Mouse (Mus musculus) lung, embryonic 14.5 days (tissue): ENCODE measurements around the gene 9230104L09Rik. TPM values are rescaled to one million over a fixed set of nuclear protein-coding genes. Genes with fewer than 3 reads are reported as not detected.
A peak's percentile ranks its signal among the peaks of the same experiment; 100 is the strongest.

Experiments used
- ATAC-seq: fragments of 200-750 bp; cut with Nextera tagmentation; 2 replicates; pipeline ENCODE4 v1.8.0; 2017; ENCODE audit warnings: mild to moderate bottlenecking, moderate TSS enrichment, moderate library complexity; ENCODE audit not compliant: insufficient read depth
- DNase-seq: peaks from one replicate; pipeline ENCODE4 v3.0.0-alpha.2; 2015
- H3K27ac ChIP-seq: fragments of 300-500 bp; sonication (generic); 2 replicates; pipeline ENCODE4 v1.5.1; 2014; ENCODE audit warnings: low read depth, mild to moderate bottlenecking, moderate library complexity
- H3K27me3 ChIP-seq: fragments of 300-500 bp; sonication (generic); 2 replicates; pipeline ENCODE4 v1.6.1; 2014; ENCODE audit warnings: low read length, control low read depth; ENCODE audit not compliant: insufficient read depth
- H3K36me3 ChIP-seq: fragments of 300-500 bp; sonication (generic); 2 replicates; pipeline ENCODE4 v1.6.1; 2014; ENCODE audit warnings: control low read depth; ENCODE audit not compliant: insufficient read depth
- H3K4me1 ChIP-seq: fragments of 300-500 bp; sonication (generic); 2 replicates; pipeline ENCODE4 v1.6.1; 2014; ENCODE audit warnings: antibody characterized with exemption, control low read depth; ENCODE audit not compliant: insufficient read depth
- H3K4me2 ChIP-seq: fragments of 300-500 bp; sonication (generic); 2 replicates; pipeline ENCODE4 v1.6.1; 2014; ENCODE audit warnings: mild to moderate bottlenecking
- H3K4me3 ChIP-seq: fragments of 300-500 bp; sonication (generic); 2 replicates; pipeline ENCODE4 v1.5.1; 2014; ENCODE audit warnings: low read depth, low read length
- H3K9ac ChIP-seq: fragments of 300-500 bp; sonication (generic); 2 replicates; pipeline ENCODE4 v1.6.1; 2014
- H3K9me3 ChIP-seq: fragments of 300-500 bp; sonication (generic); 2 replicates; pipeline ENCODE4 v1.6.1; 2016; ENCODE audit warnings: low read depth, low read length, control low read depth
- CTCF ChIP-seq: IDR thresholded peaks from 2 replicates; pipeline ENCODE4 v1.5.1; 2016; ENCODE audit warnings: antibody characterized with exemption, low read depth
- WGBS: fragments of 180-500 bp; shearing (Covaris S2); extraction: QIAGEN DNeasy Blood & Tissue Kit; methylation state at CpG from one replicate; pipeline ENCODE4 v1.1.7; 2014; 5-methylcytosine and 5-hydroxymethylcytosine counted together
- polyA plus RNA-seq: library from polyadenylated mRNA; unstranded; fragments of >200 nt; fragmentation: Nextera tagmentation; extraction: Ambion mirVana; gene quantifications from 2 replicates; pipeline ENCODE4 v1.2.1, GENCODE M21; 2014

The 9230104L09Rik gene
- polyA plus RNA-seq, 1 experiment from 2014 or later: not detected

DNA sequence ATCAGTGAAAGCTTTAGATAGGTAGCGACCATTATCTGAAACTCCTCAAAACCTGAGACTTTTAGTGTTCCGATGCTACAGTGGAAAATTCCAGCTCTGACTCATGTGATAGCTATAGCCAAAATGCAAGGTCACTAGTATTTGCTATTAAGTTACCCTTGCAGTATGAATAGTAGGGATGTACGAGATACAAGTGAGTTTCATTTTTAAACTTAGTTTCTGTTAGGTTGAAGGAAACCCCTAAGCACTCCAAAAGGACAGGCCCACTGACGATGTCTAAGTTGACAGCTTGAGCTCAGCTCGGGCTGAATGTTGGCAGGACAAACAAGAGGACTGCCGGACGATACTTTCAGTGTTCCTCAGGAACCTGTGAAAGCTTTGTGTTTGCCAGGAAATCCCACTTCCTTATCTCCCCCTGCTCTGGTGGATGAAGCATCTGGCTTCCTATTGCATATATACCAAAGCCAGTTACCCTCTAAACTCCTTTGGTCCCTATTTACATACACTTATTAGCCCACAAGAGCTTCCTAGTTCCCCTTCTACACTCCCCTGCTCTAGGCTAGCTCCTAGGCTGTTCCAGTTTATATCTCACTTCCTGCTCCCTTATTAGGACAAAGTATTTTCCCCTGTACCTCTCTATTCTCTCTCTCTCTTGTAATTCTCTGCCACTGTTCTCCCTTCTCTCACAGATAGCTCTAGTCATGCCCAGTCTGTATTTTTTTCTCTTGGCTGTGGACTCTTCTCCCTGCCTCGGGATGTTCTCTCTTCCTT lies 8.0 kb downstream of the 9230104L09Rik start:
- Histone ChIP-seq H3K4me3 (no peak overlapping the region), H3K9ac (no peak overlapping the region), H3K27ac (no peak overlapping the region), H3K4me1 (no peaks in the 10 kb centered on the region), H3K27me3 (no peaks in the 10 kb centered on the region), H3K36me3 (no peaks in the 10 kb centered on the region), H3K9me3 (no peaks in the 10 kb centered on the region), H3K4me2 (peak overlapping the region; percentile 1; the same call in 1 of the 2 replicates)
- ATAC-seq (peak; percentile 58; the same call in 1 of the 2 replicates), DNase-seq (peak; percentile 29)
- TF ChIP-seq CTCF: no peak
- 47% methylated on average over 8 of the region's 8 CpGs for WGBS

DNA sequence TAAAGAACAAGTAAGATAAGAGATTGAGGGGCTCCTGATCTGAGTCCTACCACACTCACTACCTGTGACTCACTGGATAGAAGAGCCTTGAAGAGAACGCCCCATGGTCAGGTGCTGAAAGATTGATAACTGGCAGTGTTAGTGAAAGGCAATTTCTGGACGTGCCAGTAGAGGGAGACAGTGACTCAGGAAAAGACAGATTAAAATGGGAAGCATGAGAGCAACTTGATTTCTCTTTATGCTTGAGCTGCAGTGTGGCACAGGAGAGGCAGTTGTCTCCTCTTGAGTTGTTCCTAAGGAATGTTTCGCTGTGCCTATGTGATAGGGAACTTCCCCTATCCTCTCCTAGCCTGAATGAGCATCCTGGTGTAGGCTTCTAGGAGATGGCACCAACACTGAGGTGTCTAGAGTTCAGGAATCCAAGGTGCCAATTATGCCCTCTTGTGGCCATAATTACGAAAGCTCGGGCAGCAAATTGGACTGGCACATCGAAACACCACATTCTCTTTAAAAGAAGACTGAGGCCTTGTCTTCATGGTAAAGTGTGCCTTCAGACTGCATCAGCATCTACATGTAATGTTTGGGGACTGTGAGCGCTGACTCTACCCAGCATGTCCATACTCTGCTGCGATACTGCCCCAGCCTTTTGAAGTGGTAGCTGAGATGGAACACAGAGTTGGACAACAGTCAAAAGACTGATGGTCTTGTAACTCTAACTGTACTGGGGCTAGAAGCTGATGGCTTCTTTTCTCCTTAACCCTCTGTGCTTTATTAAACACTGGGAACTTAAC lies 13.5 kb downstream of the 9230104L09Rik start:
- peak; percentile 78 for ATAC-seq
- Histone ChIP-seq H3K4me3 (no peak overlapping the region), H3K27ac (no peak overlapping the region), H3K36me3 (no peaks in the 10 kb centered on the region), H3K4me1 (no peaks in the 10 kb centered on the region), H3K27me3 (no peaks in the 10 kb centered on the region), H3K9ac (no peak overlapping the region), H3K4me2 (no peak overlapping the region), H3K9me3 (no peaks in the 10 kb centered on the region)
- WGBS: 45% methylated on average over 8 of the region's 8 CpGs
- DNase-seq: peak; percentile 85
- peak; percentile 81 for TF ChIP-seq CTCF

DNA sequence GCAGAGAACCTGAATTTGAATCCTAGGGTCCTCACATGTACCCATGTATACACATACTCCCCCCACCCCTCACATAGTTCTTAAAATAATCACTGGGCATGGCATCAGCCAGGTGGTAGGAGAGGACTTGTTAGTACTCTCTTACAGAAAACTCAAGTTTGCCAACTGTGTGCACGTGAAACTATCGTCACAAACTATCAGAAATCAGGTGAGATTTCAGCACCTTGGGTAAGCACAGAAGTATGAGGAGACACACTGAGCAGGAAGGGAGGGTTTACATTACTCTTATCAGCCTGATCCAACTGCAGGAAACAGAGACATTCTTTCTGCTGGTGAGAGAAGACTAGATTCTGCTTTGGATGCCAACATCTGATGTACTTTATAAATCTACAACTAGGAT lies 25.6 kb downstream of the 9230104L09Rik start:
- no peaks in the 10 kb centered on the region for H3K9me3 ChIP-seq
- ATAC-seq: no peak
- no peak overlapping the region for H3K9ac ChIP-seq
- H3K36me3 ChIP-seq: no peaks in the 10 kb centered on the region
- 67% methylated on average over 2 of the region's 2 CpGs for WGBS
- DNase-seq: no peak
- H3K4me3 ChIP-seq: no peak overlapping the region
- no peak for TF ChIP-seq CTCF
- H3K27ac ChIP-seq: no peak overlapping the region
- no peak overlapping the region for H3K4me2 ChIP-seq
- H3K27me3 ChIP-seq: no peaks in the 10 kb centered on the region
- H3K4me1 ChIP-seq: no peaks in the 10 kb centered on the region

DNA sequence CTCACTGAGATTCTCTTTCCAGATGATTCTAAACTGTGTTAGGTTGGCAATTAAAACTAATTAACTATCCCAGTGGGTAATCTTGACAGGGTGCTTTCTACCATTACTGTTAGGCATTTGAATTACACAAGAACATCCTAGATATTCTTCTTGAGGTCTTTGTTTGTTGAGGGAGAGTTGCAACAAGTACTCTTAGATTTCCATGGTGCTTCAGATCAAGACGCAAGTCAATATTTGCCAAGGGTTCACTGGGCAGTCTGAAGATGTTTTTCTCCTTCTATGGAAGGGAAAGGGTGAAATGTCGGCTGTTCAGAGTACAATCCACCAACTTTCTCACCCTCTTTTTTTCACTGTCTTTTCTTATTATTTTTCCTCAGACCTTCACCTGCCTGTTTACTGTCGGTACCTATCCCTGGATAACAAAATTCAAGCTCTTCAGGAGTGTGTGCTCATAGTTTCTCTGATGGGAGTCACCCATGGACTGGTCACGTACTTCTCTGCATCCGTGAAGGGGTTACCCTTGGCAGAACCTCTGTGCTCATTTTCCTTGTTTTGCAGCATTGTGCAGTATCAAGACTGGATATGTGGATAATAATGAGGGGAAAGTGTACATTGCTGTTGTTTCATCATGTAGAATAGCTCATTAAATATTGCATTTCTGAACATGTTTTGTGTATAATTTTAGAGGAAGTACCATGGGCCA lies 26.6 kb downstream of the 9230104L09Rik start:
- ATAC-seq: no peak

DNA sequence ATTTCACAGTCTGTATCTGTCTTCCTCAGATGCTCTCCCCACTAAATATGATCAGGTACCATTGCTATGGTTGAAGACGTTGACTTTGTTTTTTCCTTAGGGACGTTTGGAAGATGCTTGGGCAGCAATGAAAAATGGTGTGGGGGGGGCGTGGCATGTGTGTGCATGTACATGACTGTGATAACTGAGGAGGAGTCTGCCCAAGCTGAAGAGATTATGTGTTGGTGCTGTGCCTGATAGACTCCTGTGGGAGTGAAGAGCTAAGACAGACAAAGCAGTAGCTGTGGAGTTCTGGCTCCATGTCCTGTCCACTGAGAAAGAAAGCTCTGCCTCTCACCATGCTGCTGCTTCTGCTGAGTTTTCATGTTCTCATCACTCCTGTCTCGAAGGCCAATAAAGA lies 29.9 kb downstream of the 9230104L09Rik start, which contains the start of gene Cst9:
Cst9 (plus strand) TSS at position 236 of the 400 bp plus-strand sequence.
- H3K27me3 ChIP-seq: no peaks in the 10 kb centered on the region
- no peak for DNase-seq
- no peaks in the 10 kb centered on the region for H3K4me1 ChIP-seq
- H3K27ac ChIP-seq: no peak within 1 kb of the TSS
- ATAC-seq: no peak
- TF ChIP-seq CTCF: no peak
- no peak within 1 kb of the TSS for H3K4me2 ChIP-seq
- H3K9me3 ChIP-seq: no peaks in the 10 kb centered on the region
- no peaks in the 10 kb centered on the region for H3K36me3 ChIP-seq
- no peak within 1 kb of the TSS for H3K4me3 ChIP-seq
- H3K9ac ChIP-seq: no peak within 1 kb of the TSS
- WGBS: 58% methylated on average over 4 of the region's 4 CpGs

More for the DNA sequence above, 26.6 kb downstream of the 9230104L09Rik start:
- DNase-seq: no peak
- no peak overlapping the region for H3K4me3 ChIP-seq
- H3K9me3 ChIP-seq: no peaks in the 10 kb centered on the region
- no peaks in the 10 kb centered on the region for H3K27me3 ChIP-seq
- H3K27ac ChIP-seq: no peak overlapping the region
- no peak overlapping the region for H3K9ac ChIP-seq
- no peaks in the 10 kb centered on the region for H3K4me1 ChIP-seq
- WGBS: 61% methylated on average over 5 of the region's 5 CpGs
- no peak overlapping the region for H3K4me2 ChIP-seq
- TF ChIP-seq CTCF: no peak
- H3K36me3 ChIP-seq: no peaks in the 10 kb centered on the region

DNA sequence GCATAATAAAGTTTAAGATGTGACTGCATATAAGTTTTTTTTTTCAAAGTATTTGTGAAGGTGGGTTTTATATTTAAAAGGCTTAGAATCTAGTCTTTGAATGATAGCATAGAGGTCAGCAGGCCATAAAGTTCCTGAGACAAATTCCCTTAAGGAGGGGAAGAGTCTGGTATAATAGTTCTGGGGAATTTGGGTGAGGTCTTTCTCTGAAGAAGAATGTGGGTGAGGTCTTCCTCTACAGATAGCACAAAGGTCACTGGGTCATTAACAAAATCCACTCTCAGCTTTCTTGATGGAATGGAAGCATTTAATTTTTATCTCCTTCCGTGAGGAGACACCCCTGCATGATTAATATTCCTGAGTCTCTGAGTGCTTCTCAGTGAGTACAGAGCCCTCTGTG lies 38.9 kb downstream of the 9230104L09Rik start:
- Histone ChIP-seq H3K36me3 (no peaks in the 10 kb centered on the region), H3K9me3 (no peaks in the 10 kb centered on the region), H3K4me1 (no peaks in the 10 kb centered on the region), H3K27ac (no peak overlapping the region), H3K4me2 (no peak overlapping the region), H3K9ac (no peak overlapping the region), H3K4me3 (no peak overlapping the region), H3K27me3 (no peaks in the 10 kb centered on the region)
- ATAC-seq: no peak
- TF ChIP-seq CTCF: no peak
- 17% methylated on average over 1 of the region's 1 CpGs for WGBS
- DNase-seq: no peak

DNA sequence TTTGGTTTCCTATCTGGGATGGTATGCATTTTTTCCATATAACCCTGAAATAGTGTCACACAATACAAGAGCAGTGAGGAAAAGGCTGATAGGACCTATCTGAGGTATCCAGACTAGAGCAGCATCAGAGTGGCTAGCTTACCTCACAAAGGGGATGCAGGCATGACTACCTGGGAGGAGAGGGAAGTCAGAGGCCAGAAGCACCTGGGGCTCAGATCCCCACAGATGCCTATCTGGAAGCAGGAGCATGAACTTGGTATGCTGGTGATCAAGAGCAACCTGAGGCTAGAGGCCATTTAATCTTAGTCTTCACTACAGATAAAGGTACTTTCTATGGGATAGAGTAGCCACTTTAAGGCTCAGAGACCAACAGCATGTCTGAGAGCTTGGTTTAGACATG lies 44.9 kb downstream of the 9230104L09Rik start, which contains the start of gene Cst13:
Cst13 (plus strand) TSS at position 173 of the 400 bp plus-strand sequence.
- H3K4me3 ChIP-seq: no peak within 1 kb of the TSS
- ATAC-seq: no peak
- no peaks in the 10 kb centered on the region for H3K36me3 ChIP-seq
- no peaks in the 10 kb centered on the region for H3K9me3 ChIP-seq
- no peaks in the 10 kb centered on the region for H3K4me1 ChIP-seq
- no peak for TF ChIP-seq CTCF
- no peak within 1 kb of the TSS for H3K9ac ChIP-seq
- H3K4me2 ChIP-seq: no peak within 1 kb of the TSS
- H3K27ac ChIP-seq: no peak within 1 kb of the TSS
- no peak for DNase-seq
- no peaks in the 10 kb centered on the region for H3K27me3 ChIP-seq
